ENCODE assay signal across 21 mouse cellular contexts in genomic region chr11:88861060-88861459, GRCm38 (mm10). TPM values are rescaled to one million over a fixed set of nuclear protein-coding genes. Genes with fewer than 3 reads are reported as not detected.
DNase-seq lines count a peak whose midpoint lies in the region; ATAC-seq and TF ChIP-seq lines count a peak whose summit lies in the region.
"Had no signal": no experiment of that assay in that cellular context is flagged by ENCODE, and none has a peak within 500 bp of the region (broad histone marks: within the 10 kb centered on the region; RNA-seq: fewer than 3 reads in every experiment).

No protein-coding gene starts in this region.

- TF ChIP-seq EP300 in lung, postnatal 0 days (IDR thresholded peaks at IDR 0.05), result no peak

- H3K27ac ChIP-seq in heart, embryonic 12.5 days (ENCODE audit: poor library complexity, severe bottlenecking), result peak overlapping the region; percentile 28; the same call in 1 of the 2 replicates
- no peak overlapping the region for H3K27ac ChIP-seq in intestine, embryonic 15.5 days
- no peak overlapping the region for H3K27ac ChIP-seq in intestine, embryonic 16.5 days (ENCODE audit: low read length)
- peak overlapping the region; percentile 47; the same call in 1 of the 2 replicates for H3K27ac ChIP-seq in lung, postnatal 0 days (ENCODE audit: low read length)
- H3K27ac ChIP-seq: hindbrain, embryonic 13.5 days; midbrain, embryonic 13.5 days; stomach, embryonic 15.5 days had no signal

- no peak for DNase-seq in heart, adult 8-10 months (ENCODE audit: low spot score)
- peak; percentile 87 for DNase-seq in lung, postnatal 0 days (ENCODE audit: low spot score)
- DNase-seq in adrenal gland, postnatal 25 days, result no peak
- DNase-seq in left cerebral cortex, postnatal 14 days (ENCODE audit: low spot score in 2 of 2), result no peak
- DNase-seq: forebrain, postnatal 0 days; gastrocnemius, postnatal 36 days; heart, postnatal 10 days; kidney, adult 9 months; kidney, postnatal 14 days; thymus, adult 18-20 months; thymus, postnatal 4 days had no signal

- no peak for TF ChIP-seq CTCF in lung, postnatal 0 days (IDR thresholded peaks at IDR 0.05)

- no peak for ATAC-seq in heart, embryonic 12.5 days (ENCODE audit: insufficient number of reproducible peaks, low FRiP score)
- no peak for ATAC-seq in intestine, embryonic 15.5 days
- ATAC-seq in intestine, embryonic 16.5 days, result no peak
- ATAC-seq in lung, postnatal 0 days, result peak; percentile 52
- ATAC-seq: forebrain, postnatal 0 days; inflammation-experienced regulatory T-cells, adult 6 months; midbrain, embryonic 13.5 days; Patski had no signal

- H3K4me3 ChIP-seq in heart, embryonic 12.5 days, result no peak overlapping the region
- H3K4me3 ChIP-seq in intestine, embryonic 15.5 days (replicated peaks), result no peak overlapping the region
- H3K4me3 ChIP-seq in intestine, embryonic 16.5 days (ENCODE audit: low read length), result no peak overlapping the region
- H3K4me3 ChIP-seq in lung, postnatal 0 days (ENCODE audit: low read depth, low read length), result no peak overlapping the region
- H3K4me3 ChIP-seq: hindbrain, embryonic 13.5 days; midbrain, embryonic 13.5 days; stomach, embryonic 15.5 days had no signal

- peaks cover 56% of the 10 kb centered on the region for H3K4me1 ChIP-seq in heart, embryonic 12.5 days (replicated peaks)
- peaks cover 27% of the 10 kb centered on the region for H3K4me1 ChIP-seq in intestine, embryonic 15.5 days (replicated peaks)
- peaks cover 32% of the 10 kb centered on the region for H3K4me1 ChIP-seq in intestine, embryonic 16.5 days (ENCODE audit: control insufficient read depth, insufficient read depth, low read length)
- H3K4me1 ChIP-seq in lung, postnatal 0 days (ENCODE audit: insufficient read depth, low read depth, low read length), result peaks cover 10% of the 10 kb centered on the region; the same call in 1 of the 2 replicates

- intact Hi-C loops in left cerebral cortex, postnatal 14 days (cut with DNase I), result no loop called here

- H3K9me3 ChIP-seq in heart, embryonic 12.5 days (replicated peaks), result no peaks in the 10 kb centered on the region
- H3K9me3 ChIP-seq in intestine, embryonic 15.5 days, result no peaks in the 10 kb centered on the region
- no peaks in the 10 kb centered on the region for H3K9me3 ChIP-seq in intestine, embryonic 16.5 days (ENCODE audit: control insufficient read depth, low read length)
- no peaks in the 10 kb centered on the region for H3K9me3 ChIP-seq in lung, postnatal 0 days (ENCODE audit: low read length)
- H3K9me3 ChIP-seq: G1E; hindbrain, embryonic 13.5 days; midbrain, embryonic 13.5 days; stomach, embryonic 15.5 days had no signal

- peak overlapping the region; percentile 13; the same call in 1 of the 2 replicates for H3K9ac ChIP-seq in heart, embryonic 12.5 days
- H3K9ac ChIP-seq in intestine, embryonic 15.5 days, result no peak overlapping the region
- H3K9ac ChIP-seq in intestine, embryonic 16.5 days (ENCODE audit: low read depth, low read length), result no peak overlapping the region
- H3K9ac ChIP-seq in lung, postnatal 0 days (replicated peaks; ENCODE audit: low read depth), result no peak overlapping the region
- H3K9ac ChIP-seq: forebrain, postnatal 0 days; hindbrain, embryonic 13.5 days; midbrain, embryonic 13.5 days; stomach, embryonic 15.5 days had no signal

- 0 out of 2 replicates have a peak overlapping the region, but pooled peaks have one; percentile 94 for H3K4me2 ChIP-seq in heart, embryonic 12.5 days
- peak overlapping the region; percentile 28; the same call in 1 of the 2 replicates for H3K4me2 ChIP-seq in intestine, embryonic 15.5 days (replicated peaks)
- H3K4me2 ChIP-seq in intestine, embryonic 16.5 days (ENCODE audit: low read depth, low read length), result no peak overlapping the region
- H3K4me2 ChIP-seq in lung, postnatal 0 days (replicated peaks; ENCODE audit: low read depth, low read length), result no peak overlapping the region
- H3K4me2 ChIP-seq: hindbrain, embryonic 13.5 days; midbrain, embryonic 13.5 days; stomach, embryonic 15.5 days had no signal

- H3K36me3 ChIP-seq in heart, embryonic 12.5 days, result no peaks in the 10 kb centered on the region
- H3K36me3 ChIP-seq in intestine, embryonic 15.5 days, result no peaks in the 10 kb centered on the region
- H3K36me3 ChIP-seq in intestine, embryonic 16.5 days (ENCODE audit: control insufficient read depth, insufficient read depth, low read length), result no peaks in the 10 kb centered on the region; the same call in 1 of the 2 replicates
- H3K36me3 ChIP-seq in lung, postnatal 0 days (ENCODE audit: insufficient read depth, low read length), result no peaks in the 10 kb centered on the region
- H3K36me3 ChIP-seq: hindbrain, embryonic 13.5 days; midbrain, embryonic 13.5 days; stomach, embryonic 15.5 days had no signal

- WGBS in heart, embryonic 12.5 days, result 39% methylated on average over 3 of the region's 3 CpGs
- WGBS in intestine, embryonic 15.5 days, result 41% methylated on average over 3 of the region's 3 CpGs
- WGBS in intestine, embryonic 16.5 days, result 54% methylated on average over 3 of the region's 3 CpGs
- WGBS in lung, postnatal 0 days, result 26% methylated on average over 3 of the region's 3 CpGs

- no peaks in the 10 kb centered on the region for H3K27me3 ChIP-seq in heart, embryonic 12.5 days (replicated peaks)
- H3K27me3 ChIP-seq in intestine, embryonic 15.5 days (replicated peaks), result no peaks in the 10 kb centered on the region
- H3K27me3 ChIP-seq in intestine, embryonic 16.5 days (replicated peaks; ENCODE audit: control insufficient read depth, insufficient read depth, low read length), result no peaks in the 10 kb centered on the region
- no peaks in the 10 kb centered on the region for H3K27me3 ChIP-seq in lung, postnatal 0 days (replicated peaks; ENCODE audit: insufficient read depth, low read length)
- H3K27me3 ChIP-seq: hindbrain, embryonic 13.5 days; Patski; stomach, embryonic 15.5 days had no signal

RNA-seq across cellular contexts. Expression of gene Akap1, which starts 3.3 kb away (rescaled TPM):
- 34.1 and 38.9 TPM in 2 replicates for polyA plus RNA-seq in heart, embryonic 12.5 days (2016; fragmentation: Nextera tagmentation; extraction: Ambion mirVana)
- total RNA-seq in heart, adult 8-10 months (2022), result 100 to 1,000 TPM; 113 to 148 (median 138) TPM
- 27.8 and 28.3 TPM in 2 replicates for polyA plus RNA-seq in intestine, embryonic 15.5 days (2015; fragmentation: Nextera tagmentation; extraction: Ambion mirVana)
- polyA plus RNA-seq in intestine, embryonic 16.5 days (2015; fragmentation: Nextera tagmentation; extraction: Ambion mirVana), result 27.5 and 28.7 TPM in 2 replicates
- polyA plus RNA-seq in lung, postnatal 0 days (2015; fragmentation: Nextera tagmentation; extraction: Ambion mirVana), result 12.6 and 13.5 TPM in 2 replicates
- total RNA-seq in adrenal gland, postnatal 25 days (2021), result 126 and 129 TPM in 2 replicates
- 10 to 100 TPM; 38.4 to 40.3 TPM for total RNA-seq in left cerebral cortex, postnatal 14 days (2021)
- total RNA-seq: neutrophil, adult 5-6 weeks had no signal

Comparison
In these comparisons a context has a peak if more than half of its experiments do, and no peak if none do; other contexts are left out.
1. H3K4me2 ChIP-seq: peak in heart, embryonic 12.5 days (single experiment) and intestine, embryonic 15.5 days (single experiment); none in intestine, embryonic 16.5 days (single experiment) and lung, postnatal 0 days (single experiment).
2. H3K27ac ChIP-seq: peak in heart, embryonic 12.5 days (single experiment) and lung, postnatal 0 days (single experiment); none in intestine, embryonic 15.5 days (single experiment) and intestine, embryonic 16.5 days (single experiment).